9 mouse cellular contexts compared by ENCODE assay signal in genomic region chr7:31055354-31055824, GRCm38 (mm10). TPM values are rescaled to one million over a fixed set of nuclear protein-coding genes. Genes with fewer than 3 reads are reported as not detected.
DNase-seq lines count a peak whose midpoint lies in the region; ATAC-seq lines count a peak whose summit lies in the region.
"Had no signal": no experiment of that assay in that cellular context is flagged by ENCODE, and none has a peak within 500 bp of the region (broad histone marks: within the 10 kb centered on the region; RNA-seq: fewer than 3 reads in every experiment).

No protein-coding gene starts in this region.

- H3K9ac ChIP-seq in midbrain, embryonic 16.5 days (ENCODE audit: low read depth, low read length) = no peak overlapping the region

- H3K4me3 ChIP-seq in embryonic facial prominence, embryonic 10.5 days = peak overlapping the region; percentile 43
- H3K4me3 ChIP-seq in midbrain, embryonic 16.5 days (ENCODE audit: low read depth, low read length) = no peak overlapping the region

- H3K4me2 ChIP-seq in midbrain, embryonic 16.5 days (ENCODE audit: low read length) = peak overlapping the region; percentile 18; the same call in 1 of the 2 replicates

- peaks cover 71% of the 10 kb centered on the region for H3K4me1 ChIP-seq in embryonic facial prominence, embryonic 10.5 days
- H3K4me1 ChIP-seq in midbrain, embryonic 16.5 days (ENCODE audit: control insufficient read depth, insufficient read depth, low read length) = peaks cover 24% of the 10 kb centered on the region

- intact Hi-C loops in left cerebral cortex, postnatal 36 days (cut with DNase I) = no loop called here
- intact Hi-C loops in heart, postnatal 10 days (cut with DNase I) = loop anchor here (5.0 kb wide), 1 partner anchor 122 kb away; no protein-coding TSS in a partner anchor

- H3K9me3 ChIP-seq in embryonic facial prominence, embryonic 10.5 days = no peaks in the 10 kb centered on the region
- H3K9me3 ChIP-seq in midbrain, embryonic 16.5 days (replicated peaks; ENCODE audit: control insufficient read depth, low read length, poor library complexity, severe bottlenecking) = no peaks in the 10 kb centered on the region

- ATAC-seq in midbrain, embryonic 16.5 days = no peak

- H3K36me3 ChIP-seq in embryonic facial prominence, embryonic 10.5 days (replicated peaks) = no peaks in the 10 kb centered on the region
- H3K36me3 ChIP-seq in midbrain, embryonic 16.5 days (ENCODE audit: control insufficient read depth, insufficient read depth, low read length) = no peaks in the 10 kb centered on the region

- H3K27me3 ChIP-seq in embryonic facial prominence, embryonic 10.5 days (replicated peaks; ENCODE audit: low read depth, poor library complexity, severe bottlenecking) = peaks cover 53% of the 10 kb centered on the region
- H3K27me3 ChIP-seq in midbrain, embryonic 16.5 days (ENCODE audit: control insufficient read depth, insufficient read depth, low read depth, low read length) = peaks cover 23% of the 10 kb centered on the region

- peak overlapping the region; percentile 74 for H3K27ac ChIP-seq in embryonic facial prominence, embryonic 10.5 days (replicated peaks)
- no peak overlapping the region for H3K27ac ChIP-seq in midbrain, embryonic 16.5 days (ENCODE audit: low read length)

- peak; percentile 25 to 49 for DNase-seq in left cerebral cortex, postnatal 36 days (ENCODE audit: low spot score in 2 of 2)
- no peak for DNase-seq in left cerebral cortex, adult 8-10 months (ENCODE audit: low spot score in 2 of 2)
- DNase-seq in embryonic facial prominence, embryonic 10.5 days (ENCODE audit: low spot score) = peak; percentile 70
- peak; percentile 94 for DNase-seq in heart, postnatal 10 days
- DNase-seq in kidney, postnatal 4 days = peak; percentile 84 to 90
- DNase-seq in urinary bladder, postnatal 4 days (ENCODE audit: low spot score in 2 of 2) = peak; percentile 91
- DNase-seq in thymus, postnatal 25 days = no peak

- 3% methylated on average over 10 of the region's 10 CpGs for WGBS in embryonic facial prominence, embryonic 10.5 days
- WGBS in midbrain, embryonic 16.5 days = 5% methylated on average over 9 of the region's 10 CpGs

RNA-seq across cellular contexts. Expression of gene Fxyd1, which starts 1.6 kb away (rescaled TPM):
- total RNA-seq in left cerebral cortex, postnatal 36 days (2021) = 10 to 100 TPM; 75.9 to 86.2 TPM
- 100 to 1,000 TPM in 2 of 4 experiments, 10 to 100 TPM in 2; 57.6 to 144 (median 110) TPM for total RNA-seq in left cerebral cortex, adult 8-10 months (2022)
- 9.8 and 12.2 TPM in 2 replicates for polyA plus RNA-seq in embryonic facial prominence, embryonic 10.5 days (2016; fragmentation: Nextera tagmentation; extraction: Ambion mirVana)
- 100 to 1,000 TPM; 695 to 726 TPM for total RNA-seq in heart, postnatal 10 days (2021)
- polyA plus RNA-seq in midbrain, embryonic 16.5 days (2015; fragmentation: Nextera tagmentation; extraction: Ambion mirVana) = 11.2 and 17.3 TPM in 2 replicates

RNA-seq across cellular contexts. Expression of gene Lgi4, which starts 3.8 kb away (rescaled TPM):
- total RNA-seq in left cerebral cortex, postnatal 36 days (2021) = 10 to 100 TPM; 27.4 to 28.7 TPM
- total RNA-seq in left cerebral cortex, adult 8-10 months (2022) = 10 to 100 TPM; 35.0 to 50.6 (median 40.8) TPM
- 2.5 and 2.8 TPM in 2 replicates for polyA plus RNA-seq in embryonic facial prominence, embryonic 10.5 days (2016; fragmentation: Nextera tagmentation; extraction: Ambion mirVana)
- total RNA-seq in heart, postnatal 10 days (2021) = 1 to 10 TPM; 3.0 to 4.3 TPM
- 0.15 and 0.35 TPM in 2 replicates for polyA plus RNA-seq in midbrain, embryonic 16.5 days (2015; fragmentation: Nextera tagmentation; extraction: Ambion mirVana)

RNA-seq across cellular contexts. Expression of gene Fxyd7, which starts 4.1 kb away (rescaled TPM):
- total RNA-seq in left cerebral cortex, postnatal 36 days (2021) = 100 to 1,000 TPM; 184 to 245 TPM
- 100 to 1,000 TPM; 162 to 173 (median 169) TPM for total RNA-seq in left cerebral cortex, adult 8-10 months (2022)
- 0.55 and 3.1 TPM in 2 replicates for polyA plus RNA-seq in embryonic facial prominence, embryonic 10.5 days (2016; fragmentation: Nextera tagmentation; extraction: Ambion mirVana)
- 1 to 10 TPM; 1.3 to 1.6 TPM for total RNA-seq in heart, postnatal 10 days (2021)
- 188 and 270 TPM in 2 replicates for polyA plus RNA-seq in midbrain, embryonic 16.5 days (2015; fragmentation: Nextera tagmentation; extraction: Ambion mirVana)

RNA-seq across cellular contexts. Expression of gene Fxyd5, which starts 13.1 kb away (rescaled TPM):
- 10 to 100 TPM; 19.8 to 39.0 TPM for total RNA-seq in left cerebral cortex, postnatal 36 days (2021)
- 10 to 100 TPM; 25.8 to 33.5 (median 30.0) TPM for total RNA-seq in left cerebral cortex, adult 8-10 months (2022)
- polyA plus RNA-seq in embryonic facial prominence, embryonic 10.5 days (2016; fragmentation: Nextera tagmentation; extraction: Ambion mirVana) = 9.1 and 9.5 TPM in 2 replicates
- total RNA-seq in heart, postnatal 10 days (2021) = 10 to 100 TPM; 30.4 to 33.5 TPM
- polyA plus RNA-seq in midbrain, embryonic 16.5 days (2015; fragmentation: Nextera tagmentation; extraction: Ambion mirVana) = 19.0 and 24.4 TPM in 2 replicates

RNA-seq across cellular contexts. Expression of gene Fxyd3, which starts 21.1 kb away (rescaled TPM):
- not detected for total RNA-seq in left cerebral cortex, postnatal 36 days (2021)
- 1 to 10 TPM in 3 of 4 experiments, under 1 TPM in 1; 0.75 to 2.1 (median 1.2) TPM for total RNA-seq in left cerebral cortex, adult 8-10 months (2022)
- polyA plus RNA-seq in embryonic facial prominence, embryonic 10.5 days (2016; fragmentation: Nextera tagmentation; extraction: Ambion mirVana) = 7.5 and 8.8 TPM in 2 replicates
- total RNA-seq in heart, postnatal 10 days (2021) = 1 to 10 TPM; 2.8 to 5.1 TPM
- polyA plus RNA-seq in midbrain, embryonic 16.5 days (2015; fragmentation: Nextera tagmentation; extraction: Ambion mirVana) = not detected in 2 replicates
- total RNA-seq: layer of hippocampus, postnatal 25 days had no signal

Comparison
In these comparisons a context has a peak if more than half of its experiments do, and no peak if none do; other contexts are left out.
1. DNase-seq: peak in left cerebral cortex, postnatal 36 days (2 of 2), embryonic facial prominence, embryonic 10.5 days (single experiment), heart, postnatal 10 days (2 of 2), kidney, postnatal 4 days (2 of 2) and urinary bladder, postnatal 4 days (2 of 2); none in left cerebral cortex, adult 8-10 months (0 of 2) and thymus, postnatal 25 days (single experiment).
2. RNA of gene Fxyd1, which starts 1.6 kb away (total RNA-seq): 695 to 726 TPM in heart, postnatal 10 days; 57.6 to 144 TPM in left cerebral cortex, adult 8-10 months and 75.9 to 86.2 TPM in left cerebral cortex, postnatal 36 days; every median in the first group is over 4 times any median in the second.
3. RNA of gene Lgi4, which starts 3.8 kb away (total RNA-seq): 35.0 to 50.6 TPM in left cerebral cortex, adult 8-10 months and 27.4 to 28.7 TPM in left cerebral cortex, postnatal 36 days; 3.0 to 4.3 TPM in heart, postnatal 10 days; every median in the first group is over 4 times any median in the second.
4. RNA of gene Fxyd7, which starts 4.1 kb away (total RNA-seq): 184 to 245 TPM in left cerebral cortex, postnatal 36 days and 162 to 173 TPM in left cerebral cortex, adult 8-10 months; 1.3 to 1.6 TPM in heart, postnatal 10 days; every median in the first group is over 10 times any median in the second.